Mouse (Mus musculus) bone marrow macrophage, adult 2 months (primary cell): ENCODE results near the gene Gpr107. TPM values are rescaled to one million over a fixed set of nuclear protein-coding genes. Genes with fewer than 3 reads are reported as not detected.

Experiments
- H3K27ac ChIP-seq: 2 replicates; pipeline ENCODE4 v1.5.1; 2012; ENCODE audit warnings: low read depth, low read length; ENCODE audit not compliant: insufficient read depth
- H3K4me1 ChIP-seq: 2 replicates; pipeline ENCODE4 v1.6.1; 2012; ENCODE audit warnings: low read length; ENCODE audit not compliant: control insufficient read depth, insufficient read depth
- H3K4me3 ChIP-seq: 2 replicates; pipeline ENCODE4 v1.5.1; 2012; ENCODE audit warnings: mild to moderate bottlenecking, low read length, moderate library complexity; ENCODE audit not compliant: insufficient read depth
- CTCF ChIP-seq: IDR thresholded peaks from 2 replicates; pipeline ENCODE4 v1.5.1; 2012; ENCODE audit warnings: low read depth, mild to moderate bottlenecking, low read length, moderate library complexity
- POLR2A ChIP-seq: IDR thresholded peaks from 2 replicates; pipeline ENCODE4 v1.6.1; 2012; ENCODE audit warnings: mild to moderate bottlenecking, low read depth, low read length, borderline replicate concordance
- polyA plus RNA-seq: library from polyadenylated mRNA; stranded (reverse); fragments of >200 nt; gene quantifications from 2 replicates; pipeline ENCODE4 v1.2.4, GENCODE M21; 2012; ENCODE audit not compliant: missing spikeins, insufficient read depth, insufficient read length

Gpr107 gene
- 66.1 and 80.8 TPM in 2 replicates for polyA plus RNA-seq

- TF ChIP-seq CTCF (no peak), POLR2A (no peak)
- Histone ChIP-seq H3K4me1 (peaks cover 16% of the 10 kb centered on the region), H3K27ac (peak within 1 kb of the TSS; percentile 19), H3K4me3 (peak within 1 kb of the TSS; percentile 73)
Observed at GRCm38 (mm10) chr2:31151892-31152812, at the start of gene Gpr107. Gene Gpr107, plus strand, starts transcription at chr2:31152316.

- Histone ChIP-seq H3K4me3 (no peak overlapping the region), H3K27ac (no peak overlapping the region), H3K4me1 (peaks cover 18% of the 10 kb centered on the region)
- TF ChIP-seq CTCF: no peak
- no peak for TF ChIP-seq POLR2A
Observed at GRCm38 (mm10) chr2:31103321-31103720, 48.8 kb upstream of the Gpr107 start.

- H3K4me3 ChIP-seq: no peak overlapping the region
- H3K4me1 ChIP-seq: peaks cover 36% of the 10 kb centered on the region
- TF ChIP-seq CTCF: no peak
- no peak overlapping the region for H3K27ac ChIP-seq
Observed at GRCm38 (mm10) chr2:31105279-31105678, 46.8 kb upstream of the Gpr107 start.

- peaks cover 42% of the 10 kb centered on the region for H3K4me1 ChIP-seq
- no peak overlapping the region for H3K4me3 ChIP-seq
- no peak overlapping the region for H3K27ac ChIP-seq
- no peak for TF ChIP-seq POLR2A
- TF ChIP-seq CTCF: no peak
Observed at GRCm38 (mm10) chr2:31106004-31106403, 46.1 kb upstream of the Gpr107 start.

- Histone ChIP-seq H3K27ac (peak overlapping the region; percentile 84; the same call in 1 of the 2 replicates), H3K4me1 (peaks cover 42% of the 10 kb centered on the region), H3K4me3 (no peak overlapping the region)
- TF ChIP-seq CTCF (no peak), POLR2A (no peak)
Observed at GRCm38 (mm10) chr2:31106621-31107320, 45.3 kb upstream of the Gpr107 start.

GRCm38 (mm10) chr2:31108186-31108585 is 43.9 kb upstream of the Gpr107 start:
- TF ChIP-seq POLR2A: no peak
- no peak for TF ChIP-seq CTCF
- peaks cover 45% of the 10 kb centered on the region for H3K4me1 ChIP-seq
- peak overlapping the region; percentile 84 for H3K27ac ChIP-seq
- H3K4me3 ChIP-seq: peak overlapping the region; percentile 45

GRCm38 (mm10) chr2:31109960-31110548 is 42.1 kb upstream of the Gpr107 start:
- Histone ChIP-seq H3K27ac (peak overlapping the region; percentile 7), H3K4me3 (no peak overlapping the region), H3K4me1 (peaks cover 56% of the 10 kb centered on the region)
- TF ChIP-seq CTCF (no peak), POLR2A (no peak)

GRCm38 (mm10) chr2:31111685-31112084 is 40.4 kb upstream of the Gpr107 start:
- Histone ChIP-seq H3K4me3 (no peak overlapping the region), H3K4me1 (peaks cover 65% of the 10 kb centered on the region), H3K27ac (no peak overlapping the region)
- TF ChIP-seq POLR2A: no peak
- TF ChIP-seq CTCF: no peak

GRCm38 (mm10) chr2:31114205-31114604 is 37.9 kb upstream of the Gpr107 start:
- Histone ChIP-seq H3K4me1 (peaks cover 69% of the 10 kb centered on the region), H3K4me3 (no peak overlapping the region), H3K27ac (peak overlapping the region; percentile 62)
- no peak for TF ChIP-seq CTCF
- no peak for TF ChIP-seq POLR2A
